Mouse (Mus musculus) liver, embryonic 15.5 days (tissue): ENCODE data around the gene Sipa1l3. TPM values are rescaled to one million over a fixed set of nuclear protein-coding genes. Genes with fewer than 3 reads are reported as not detected.

Source experiments
- ATAC-seq: fragments of 200-750 bp; cut with Nextera tagmentation; 2 replicates; pipeline ENCODE4 v1.8.0; 2017; ENCODE audit warnings: moderate number of reproducible peaks, mild to moderate bottlenecking, moderate library complexity; ENCODE audit not compliant: insufficient read depth
- H3K27ac ChIP-seq: fragments of 300-500 bp; sonication (generic); replicated peaks from 2 replicates; pipeline ENCODE4 v1.5.1; 2015; ENCODE audit warnings: mild to moderate bottlenecking, inconsistent platforms
- H3K27me3 ChIP-seq: fragments of 300-500 bp; sonication (generic); 2 replicates; pipeline ENCODE4 v1.6.1; 2015; ENCODE audit warnings: mild to moderate bottlenecking, inconsistent platforms
- H3K36me3 ChIP-seq: fragments of 300-500 bp; sonication (generic); replicated peaks from 2 replicates; pipeline ENCODE4 v1.6.1; 2015; ENCODE audit warnings: moderate library complexity, mild to moderate bottlenecking, inconsistent platforms
- H3K4me1 ChIP-seq: fragments of 300-500 bp; sonication (generic); replicated peaks from 2 replicates; pipeline ENCODE4 v1.6.1; 2015; ENCODE audit warnings: inconsistent platforms
- H3K4me2 ChIP-seq: fragments of 300-500 bp; sonication (generic); 2 replicates; pipeline ENCODE4 v1.6.1; 2015; ENCODE audit warnings: moderate library complexity, mild to moderate bottlenecking, inconsistent platforms
- H3K4me3 ChIP-seq: fragments of 300-500 bp; sonication (generic); replicated peaks from 2 replicates; pipeline ENCODE4 v1.5.1; 2015; ENCODE audit warnings: mild to moderate bottlenecking, inconsistent platforms
- H3K9ac ChIP-seq: fragments of 300-500 bp; sonication (generic); 2 replicates; pipeline ENCODE4 v1.6.1; 2015; ENCODE audit warnings: moderate library complexity, mild to moderate bottlenecking, inconsistent platforms
- H3K9me3 ChIP-seq: fragments of 300-500 bp; sonication (generic); replicated peaks from 2 replicates; pipeline ENCODE4 v1.6.1; 2016; ENCODE audit warnings: inconsistent platforms
- whole genome bisulfite sequencing: fragments of 180-500 bp; shearing (Covaris S2); methylation state at CpG from one replicate; pipeline ENCODE4 v1.1.7; 2015; ENCODE audit warnings: mixed read lengths; ENCODE audit not compliant: insufficient replicate concordance; 5-methylcytosine and 5-hydroxymethylcytosine counted together
- polyA plus RNA-seq: library from polyadenylated mRNA; unstranded; fragments of >200 nt; fragmentation: Nextera tagmentation; extraction: Ambion mirVana; gene quantifications from 2 replicates; pipeline ENCODE4 v1.2.1, GENCODE M21; 2015

Sipa1l3 gene
- polyA plus RNA-seq, 1 experiment from 2014 or later: 2.6 TPM

DNA sequence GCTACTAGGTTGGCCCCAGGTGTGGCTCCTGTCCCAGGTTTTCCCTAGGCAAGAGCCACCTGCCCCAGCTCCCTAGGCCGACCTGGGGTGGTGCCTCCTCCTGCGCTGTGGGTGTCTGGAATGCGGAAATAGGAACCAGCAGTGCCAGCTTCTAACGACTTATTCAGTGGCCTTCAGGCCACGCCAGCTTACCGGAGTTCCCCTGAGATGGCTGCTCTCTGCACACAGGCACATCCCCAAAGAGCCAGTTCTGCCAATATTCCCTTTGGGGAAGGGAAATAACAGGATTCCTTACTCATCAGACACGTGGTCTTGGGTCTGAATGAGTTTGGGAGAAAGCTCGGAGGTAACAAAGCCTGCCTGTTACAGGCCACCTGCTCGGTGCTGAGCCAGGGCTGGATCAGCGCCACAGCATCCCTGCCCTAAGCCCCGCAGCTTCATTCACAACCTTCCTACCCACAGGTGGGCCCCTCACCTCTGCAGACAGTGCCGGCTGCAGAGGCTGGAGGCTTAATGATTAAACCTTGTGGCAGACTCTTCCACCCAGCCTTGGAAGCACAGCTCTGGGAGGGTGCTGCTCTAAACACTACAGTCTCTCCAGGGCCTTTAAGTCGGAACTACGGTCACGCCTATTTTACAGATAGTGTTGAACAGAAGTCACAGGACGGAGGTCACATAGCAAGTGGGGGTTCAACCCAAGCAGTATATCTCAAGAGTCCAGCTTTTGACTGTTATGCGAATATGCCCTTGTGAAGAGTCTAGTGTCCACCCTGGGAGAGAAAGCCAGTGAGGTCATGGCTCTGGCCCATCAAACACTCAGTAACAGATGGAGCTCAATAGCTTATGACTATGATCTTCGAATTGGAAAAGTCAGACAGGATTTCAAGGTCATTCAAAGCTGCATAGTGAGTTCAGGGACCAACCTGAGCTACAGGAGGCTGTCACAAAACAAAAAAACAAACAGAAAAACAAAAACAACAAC, 12.8 kb downstream of the Sipa1l3 start:
- peak overlapping the region; percentile 21; the same call in 1 of the 2 replicates for H3K27ac ChIP-seq

DNA sequence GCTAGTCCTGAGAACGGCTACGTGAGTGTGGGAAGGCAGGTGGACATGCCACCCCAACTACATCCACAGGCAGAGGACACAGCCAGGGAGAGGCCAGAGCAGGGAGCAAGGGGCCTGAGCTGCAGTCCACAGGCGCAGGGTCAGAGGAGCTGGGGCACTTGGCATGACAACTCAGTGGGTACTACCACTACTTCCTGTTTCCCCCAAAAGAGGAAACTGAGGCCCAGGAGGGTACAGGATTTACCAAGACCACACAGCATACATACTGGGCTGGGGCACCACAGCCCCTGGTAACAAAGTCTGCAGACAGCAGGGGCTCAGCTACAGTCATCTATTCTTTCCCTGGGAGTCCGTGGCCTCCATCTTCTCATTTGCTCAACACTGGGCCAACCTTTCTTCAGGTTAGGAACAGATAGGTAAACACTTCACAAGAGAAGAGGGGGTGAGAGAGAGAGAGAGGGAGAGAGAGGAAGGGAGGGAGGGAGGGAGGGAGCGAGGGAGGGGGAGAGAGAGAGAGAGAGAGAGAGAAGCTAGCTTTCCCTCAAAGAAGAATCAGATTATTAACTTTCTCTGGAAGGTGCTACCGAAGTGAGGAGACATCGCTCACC, 13.7 kb downstream of the Sipa1l3 start:
- Histone ChIP-seq H3K4me2 (peak overlapping the region; percentile 52), H3K27me3 (no peaks in the 10 kb centered on the region), H3K36me3 (no peaks in the 10 kb centered on the region), H3K4me3 (peak overlapping the region; percentile 20; the same call in 1 of the 2 replicates), H3K4me1 (peaks cover 57% of the 10 kb centered on the region), H3K9ac (no peak overlapping the region), H3K27ac (0 out of 2 replicates have a peak overlapping the region, but pooled peaks have one; percentile 3), H3K9me3 (no peaks in the 10 kb centered on the region)
- 49% methylated on average over 7 of the region's 7 CpGs for WGBS
- ATAC-seq: no peak

More for the DNA sequence above, 12.8 kb downstream of the Sipa1l3 start:
- H3K4me3 ChIP-seq: peak overlapping the region; percentile 20
- H3K4me2 ChIP-seq: peak overlapping the region; percentile 52
- H3K4me1 ChIP-seq: peaks cover 59% of the 10 kb centered on the region
- no peaks in the 10 kb centered on the region for H3K36me3 ChIP-seq
- 30% methylated on average over 18 of the region's 18 CpGs for WGBS
- H3K27me3 ChIP-seq: no peaks in the 10 kb centered on the region
- ATAC-seq: peak; percentile 69
- no peaks in the 10 kb centered on the region for H3K9me3 ChIP-seq
- no peak overlapping the region for H3K9ac ChIP-seq

DNA sequence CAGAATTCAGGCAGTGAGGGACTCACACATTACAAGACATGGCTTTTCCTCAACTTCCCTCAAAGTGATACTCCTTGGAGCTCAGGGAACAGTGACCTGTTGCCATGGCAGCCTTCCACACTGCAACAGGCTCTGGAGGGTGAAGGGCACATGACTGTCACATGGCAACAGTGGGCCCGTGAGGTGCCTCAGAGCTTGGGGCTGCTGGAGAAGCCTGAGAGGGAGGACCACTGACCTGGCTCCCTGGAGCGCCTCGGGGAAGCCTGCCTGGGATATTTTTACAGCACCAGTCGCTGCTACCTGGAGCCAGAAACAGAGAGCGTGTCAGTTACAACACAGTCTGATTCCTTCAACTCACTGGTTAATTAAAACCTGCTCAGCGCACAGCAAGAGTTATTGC, 14.8 kb downstream of the Sipa1l3 start:
- H3K9ac ChIP-seq: no peak overlapping the region
- H3K4me2 ChIP-seq: no peak overlapping the region

DNA sequence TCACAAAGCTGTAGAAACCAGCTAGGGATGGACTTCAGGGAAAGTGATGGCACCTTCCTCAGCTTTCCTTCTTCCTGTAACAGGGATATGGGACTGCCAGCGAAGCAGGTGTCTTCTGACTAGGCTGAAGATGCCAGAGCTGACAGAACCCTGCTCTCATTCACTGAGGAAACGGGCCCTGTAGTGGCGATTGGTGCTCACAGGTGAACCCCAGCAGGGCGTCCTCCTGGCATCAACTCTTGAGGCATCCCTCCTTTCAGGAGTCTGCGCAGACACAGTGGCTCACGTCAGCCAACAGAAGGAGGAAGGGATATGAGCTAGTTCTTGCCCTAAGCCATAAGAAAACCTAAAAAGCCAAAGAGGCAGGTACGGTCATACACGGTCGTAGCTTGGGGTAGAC, 17.2 kb downstream of the Sipa1l3 start:
- Histone ChIP-seq H3K27ac (no peak overlapping the region), H3K27me3 (no peaks in the 10 kb centered on the region), H3K9me3 (no peaks in the 10 kb centered on the region), H3K4me2 (no peak overlapping the region), H3K4me1 (peaks cover 46% of the 10 kb centered on the region), H3K4me3 (no peak overlapping the region), H3K9ac (no peak overlapping the region), H3K36me3 (no peaks in the 10 kb centered on the region)
- 75% methylated on average over 9 of the region's 9 CpGs for WGBS
- no peak for ATAC-seq

More for the DNA sequence above, 14.8 kb downstream of the Sipa1l3 start:
- WGBS: 61% methylated on average over 6 of the region's 6 CpGs
- no peak overlapping the region for H3K27ac ChIP-seq
- H3K4me3 ChIP-seq: no peak overlapping the region
- H3K4me1 ChIP-seq: peaks cover 46% of the 10 kb centered on the region
- H3K27me3 ChIP-seq: no peaks in the 10 kb centered on the region
- no peaks in the 10 kb centered on the region for H3K9me3 ChIP-seq
- H3K36me3 ChIP-seq: no peaks in the 10 kb centered on the region
- no peak for ATAC-seq

DNA sequence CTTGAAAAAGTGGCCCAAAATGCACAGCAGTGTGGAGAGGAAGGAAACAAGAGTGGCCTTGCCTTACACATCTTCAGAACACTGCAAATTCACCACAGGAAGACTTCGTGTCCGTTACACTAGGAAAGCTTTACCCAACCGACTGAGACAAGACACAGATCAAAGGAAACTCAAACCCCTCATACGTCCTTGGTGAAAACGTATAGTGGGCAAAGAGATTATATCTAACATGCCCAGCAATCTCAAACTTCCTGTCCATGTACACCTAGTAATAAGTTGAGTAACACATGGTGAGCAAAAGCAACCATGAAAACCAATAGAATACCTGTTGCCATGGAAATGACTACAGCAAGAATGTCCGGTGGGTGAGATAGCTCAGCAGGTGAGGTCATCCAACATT, 19.4 kb downstream of the Sipa1l3 start:
- Histone ChIP-seq H3K27me3 (no peaks in the 10 kb centered on the region), H3K9me3 (no peaks in the 10 kb centered on the region), H3K4me3 (no peak overlapping the region), H3K27ac (no peak overlapping the region), H3K4me2 (no peak overlapping the region), H3K4me1 (peaks cover 28% of the 10 kb centered on the region), H3K9ac (no peak overlapping the region), H3K36me3 (no peaks in the 10 kb centered on the region)
- WGBS: 37% methylated on average over 6 of the region's 6 CpGs
- no peak for ATAC-seq

DNA sequence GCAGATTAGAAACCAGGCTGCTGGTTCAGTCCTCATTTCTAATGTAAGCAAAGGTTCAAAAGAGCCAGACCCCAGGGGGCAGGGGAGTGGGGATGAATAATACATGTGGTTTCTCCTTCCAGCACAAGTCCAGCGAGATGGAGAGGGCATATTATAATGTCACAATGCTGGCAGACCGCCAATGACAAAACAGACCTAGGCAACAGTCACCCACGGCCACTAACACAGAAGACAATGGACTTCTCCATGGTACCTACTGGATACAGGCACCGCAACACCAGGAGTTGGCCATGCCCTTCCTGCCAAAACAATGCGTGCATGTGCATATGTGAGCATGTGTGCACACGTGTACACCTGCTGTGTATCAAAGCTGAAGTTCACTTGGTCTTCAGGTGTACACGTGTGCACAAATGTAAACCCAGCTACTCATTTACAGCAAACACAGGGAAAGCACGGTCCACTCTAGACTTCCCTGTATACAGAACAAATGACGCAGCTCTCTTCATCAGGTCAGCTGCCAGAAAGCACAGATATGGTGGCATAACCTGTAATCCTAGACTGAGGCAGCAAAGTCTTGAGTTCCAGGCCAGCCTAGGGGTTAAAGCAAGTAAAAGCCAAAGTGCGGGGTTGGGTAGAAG, 21.4 kb downstream of the Sipa1l3 start:
- Histone ChIP-seq H3K9me3 (no peaks in the 10 kb centered on the region), H3K4me2 (no peak overlapping the region), H3K27ac (no peak overlapping the region), H3K36me3 (no peaks in the 10 kb centered on the region), H3K27me3 (no peaks in the 10 kb centered on the region), H3K4me3 (no peak overlapping the region), H3K9ac (no peak overlapping the region), H3K4me1 (peaks cover 25% of the 10 kb centered on the region)
- peak; percentile 19; the same call in 1 of the 2 replicates for ATAC-seq
- 71% methylated on average over 10 of the region's 10 CpGs for WGBS

DNA sequence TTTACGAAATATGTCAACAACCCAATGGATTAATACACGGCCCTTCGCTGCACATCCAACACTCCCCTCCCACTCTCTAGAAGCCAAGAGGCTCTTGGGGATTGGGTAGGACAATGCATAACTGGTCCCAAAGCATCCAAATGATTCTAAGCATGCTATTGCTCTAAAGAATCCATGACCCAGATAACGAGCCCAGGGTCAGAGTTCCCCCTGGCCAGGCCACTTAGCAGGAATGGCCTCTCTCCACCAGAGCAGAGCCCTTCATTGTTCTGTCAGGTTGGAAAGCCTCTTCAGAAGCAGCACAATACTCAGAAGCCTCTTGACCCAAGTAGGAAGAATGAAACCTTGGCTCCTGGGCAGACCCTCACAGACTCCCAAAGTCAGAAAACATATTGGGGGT, 22.1 kb downstream of the Sipa1l3 start:
- no peaks in the 10 kb centered on the region for H3K9me3 ChIP-seq
- H3K36me3 ChIP-seq: no peaks in the 10 kb centered on the region
- no peak for ATAC-seq
- no peaks in the 10 kb centered on the region for H3K27me3 ChIP-seq
- H3K4me2 ChIP-seq: no peak overlapping the region
- peaks cover 32% of the 10 kb centered on the region for H3K4me1 ChIP-seq
- no peak overlapping the region for H3K27ac ChIP-seq
- H3K9ac ChIP-seq: no peak overlapping the region
- WGBS: 64% methylated on average over 4 of the region's 4 CpGs
- no peak overlapping the region for H3K4me3 ChIP-seq

DNA sequence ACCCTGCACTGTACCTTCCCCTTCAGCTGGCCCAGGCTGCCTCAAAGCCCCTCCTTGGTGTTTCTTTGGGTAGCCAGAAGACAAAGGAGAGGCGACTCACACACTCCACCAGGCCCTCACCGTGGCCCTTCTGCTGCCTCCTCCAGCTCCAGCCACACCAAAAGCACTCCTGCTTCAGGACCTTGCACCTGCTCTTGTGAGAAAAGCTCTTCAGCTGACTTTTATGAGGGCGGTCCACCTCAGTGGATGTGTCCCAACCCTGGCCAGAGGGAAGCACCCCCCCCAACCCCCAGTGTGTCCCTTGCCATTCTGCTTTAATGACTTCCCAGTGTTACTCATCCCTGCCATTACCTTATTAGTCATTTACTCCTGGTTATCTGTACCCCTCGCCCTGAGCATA, 22.6 kb downstream of the Sipa1l3 start:
- 58% methylated on average over 4 of the region's 4 CpGs for WGBS
- H3K27ac ChIP-seq: no peak overlapping the region
- no peaks in the 10 kb centered on the region for H3K27me3 ChIP-seq
- H3K9ac ChIP-seq: no peak overlapping the region
- peaks cover 34% of the 10 kb centered on the region for H3K4me1 ChIP-seq
- H3K36me3 ChIP-seq: no peaks in the 10 kb centered on the region
- no peaks in the 10 kb centered on the region for H3K9me3 ChIP-seq
- H3K4me3 ChIP-seq: no peak overlapping the region
- no peak overlapping the region for H3K4me2 ChIP-seq
- no peak for ATAC-seq

DNA sequence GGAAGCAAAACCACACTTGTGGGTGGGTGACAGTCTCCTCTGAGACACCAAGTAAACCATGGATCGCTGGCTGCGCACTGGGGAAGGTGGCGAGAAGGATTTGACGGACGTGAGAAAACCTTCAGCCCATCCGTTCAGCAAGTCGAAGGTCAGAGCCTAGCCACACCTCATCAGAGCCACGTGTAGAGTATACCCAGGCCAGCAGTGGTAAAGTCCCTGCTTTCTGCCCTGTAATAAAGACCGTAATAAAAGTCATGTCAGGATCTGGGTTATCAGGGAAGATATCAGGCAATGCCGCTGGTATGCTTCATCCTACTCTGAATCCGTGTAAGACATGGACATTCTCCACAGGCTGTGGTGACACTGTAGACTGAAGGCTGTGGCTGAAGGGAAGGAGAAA, 23.6 kb downstream of the Sipa1l3 start:
- ATAC-seq: no peak
- no peak overlapping the region for H3K4me2 ChIP-seq
- H3K27ac ChIP-seq: no peak overlapping the region
- no peaks in the 10 kb centered on the region for H3K27me3 ChIP-seq
- WGBS: 86% methylated on average over 11 of the region's 11 CpGs
- H3K9me3 ChIP-seq: no peaks in the 10 kb centered on the region
- H3K4me1 ChIP-seq: peaks cover 36% of the 10 kb centered on the region
- H3K4me3 ChIP-seq: no peak overlapping the region
- no peaks in the 10 kb centered on the region for H3K36me3 ChIP-seq
- no peak overlapping the region for H3K9ac ChIP-seq

DNA sequence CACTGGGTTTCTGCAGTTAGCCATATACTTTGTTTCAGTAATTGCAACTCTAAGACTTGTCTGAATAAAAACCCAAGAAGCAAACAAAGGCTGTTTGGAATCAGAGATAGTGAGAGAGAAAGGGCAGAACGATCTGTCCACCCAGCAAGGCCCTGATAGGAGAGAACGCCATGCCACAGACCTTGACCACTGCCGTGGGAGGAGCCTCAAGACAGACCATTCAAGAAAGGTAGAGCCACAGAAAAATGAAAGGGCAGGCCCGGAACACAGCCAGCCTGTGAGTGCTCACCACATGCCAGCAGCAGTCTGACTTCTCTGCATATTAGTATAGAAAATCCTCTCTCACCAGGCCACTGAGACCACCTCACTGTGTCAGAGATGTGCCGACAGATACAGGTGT, 24.4 kb downstream of the Sipa1l3 start:
- Histone ChIP-seq H3K4me3 (no peak overlapping the region), H3K9me3 (no peaks in the 10 kb centered on the region), H3K36me3 (no peaks in the 10 kb centered on the region), H3K27me3 (no peaks in the 10 kb centered on the region), H3K4me1 (peaks cover 36% of the 10 kb centered on the region), H3K4me2 (no peak overlapping the region), H3K27ac (no peak overlapping the region), H3K9ac (no peak overlapping the region)
- 68% methylated on average over 5 of the region's 5 CpGs for WGBS
- no peak for ATAC-seq

DNA sequence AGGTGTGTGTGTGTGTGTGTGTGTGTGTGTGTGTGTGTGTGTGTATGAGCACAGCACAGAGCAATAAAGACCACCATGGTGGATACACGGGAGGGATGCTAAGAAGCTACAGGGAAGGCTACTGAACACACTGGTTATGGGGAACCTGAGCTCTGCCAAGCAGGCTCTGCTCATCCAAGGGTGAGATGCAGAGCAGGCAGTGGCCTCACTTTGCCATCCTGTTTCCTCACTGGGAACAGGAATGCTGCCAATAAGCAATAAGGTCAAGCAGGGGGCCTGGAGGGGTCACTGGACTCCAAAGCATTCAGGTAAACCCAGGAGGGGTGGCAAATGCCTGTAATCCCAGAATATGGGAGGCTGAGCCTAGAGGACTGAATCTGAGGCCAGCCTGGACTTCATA, 25.4 kb downstream of the Sipa1l3 start:
- ATAC-seq: no peak
- Histone ChIP-seq H3K9me3 (no peaks in the 10 kb centered on the region), H3K4me2 (no peak overlapping the region), H3K27me3 (no peaks in the 10 kb centered on the region), H3K4me1 (peaks cover 32% of the 10 kb centered on the region), H3K4me3 (no peak overlapping the region), H3K36me3 (no peaks in the 10 kb centered on the region), H3K9ac (no peak overlapping the region), H3K27ac (no peak overlapping the region)
- 57% methylated on average over 1 of the region's 1 CpGs for WGBS
